Mouse (Mus musculus) MEL (cell line): Measurements from ENCODE around the gene Rab7b. TPM values are rescaled to one million over a fixed set of nuclear protein-coding genes. Genes with fewer than 3 reads are reported as not detected.

Experiments
- DNase-seq: peaks from one replicate; pipeline ENCODE4 v3.0.0; 2011; ENCODE audit warnings: low read depth, low spot score
- H3K27ac ChIP-seq: 2 replicates; pipeline ENCODE4 v1.5.1; 2012; ENCODE audit warnings: low read depth, mild to moderate bottlenecking, control low read depth, low read length, moderate library complexity; ENCODE audit not compliant: control insufficient read depth
- H3K27me3 ChIP-seq, 2 experiments: fragments of 150-350 bp in 1 of 2; sonication (generic) in 1 of 2; 2 replicates each; pipeline ENCODE4 v1.6.1; 2012; ENCODE audit warnings: low read length in 2 of 2, mild to moderate bottlenecking in 2 of 2, improper control_type of control experiment in 1 of 2, moderate library complexity in 1 of 2; ENCODE audit not compliant: insufficient read depth in 2 of 2, control insufficient read depth in 1 of 2
- H3K36me3 ChIP-seq, 2 experiments: 2 replicates each; pipeline ENCODE4 v1.6.1; 2012 to 2014; ENCODE audit warnings: low read length in 2 of 2, improper control_type of control experiment in 1 of 2, inconsistent platforms in 1 of 2, mild to moderate bottlenecking in 1 of 2; ENCODE audit not compliant: insufficient read depth in 2 of 2, control insufficient read depth in 1 of 2
- H3K4me1 ChIP-seq, 2 experiments: fragments of 150-350 bp in 1 of 2; sonication (generic) in 1 of 2; 2 replicates each; pipeline ENCODE4 v1.6.1; 2012; ENCODE audit warnings: low read length in 2 of 2, improper control_type of control experiment in 1 of 2, mild to moderate bottlenecking in 1 of 2; ENCODE audit not compliant: insufficient read depth in 2 of 2, control insufficient read depth in 1 of 2
- H3K4me3 ChIP-seq, 2 experiments: fragments of 150-350 bp in 1 of 2; sonication (generic) in 1 of 2; 2 replicates each; pipeline ENCODE4 v1.5.1; 2012; ENCODE audit warnings: low read depth in 2 of 2, low read length in 2 of 2, mild to moderate bottlenecking in 2 of 2, moderate library complexity in 2 of 2, control low read depth in 1 of 2, improper control_type of control experiment in 1 of 2; ENCODE audit not compliant: control insufficient read depth in 1 of 2, insufficient read depth in 1 of 2
- H3K79me2 ChIP-seq: 2 replicates; pipeline ENCODE4 v1.6.1; 2012; ENCODE audit warnings: mild to moderate bottlenecking, low read length, moderate library complexity; ENCODE audit not compliant: control insufficient read depth, poor library complexity, insufficient read depth
- H3K9ac ChIP-seq: 2 replicates; pipeline ENCODE4 v1.6.1; 2012; ENCODE audit warnings: low read depth, mild to moderate bottlenecking, control low read depth, low read length, moderate library complexity; ENCODE audit not compliant: control insufficient read depth, poor library complexity, severe bottlenecking
- H3K9me3 ChIP-seq: fragments of 150-350 bp; sonication (generic); replicated peaks from 2 replicates; pipeline ENCODE4 v1.6.1; 2012; ENCODE audit warnings: mild to moderate bottlenecking, low read length, improper control_type of control experiment, moderate library complexity; ENCODE audit not compliant: insufficient read depth
- CHD1 ChIP-seq: IDR thresholded peaks from 2 replicates; pipeline ENCODE4 v1.6.1; 2012; ENCODE audit warnings: low read depth, mild to moderate bottlenecking, inconsistent platforms, low read length, improper control_type of control experiment
- CHD2 ChIP-seq: IDR thresholded peaks from 2 replicates; pipeline ENCODE4 v1.6.1; 2011; ENCODE audit warnings: low read length, improper control_type of control experiment
- E2F4 ChIP-seq: IDR thresholded peaks from 2 replicates; pipeline ENCODE4 v1.6.1; 2011; ENCODE audit warnings: low read depth, low read length, improper control_type of control experiment, borderline replicate concordance
- EP300 ChIP-seq, 2 experiments: IDR thresholded peaks; 2 replicates each; pipeline ENCODE4 v1.6.1; 2011; ENCODE audit warnings: improper control_type of control experiment in 2 of 2, low read length in 2 of 2, low read depth in 1 of 2, mild to moderate bottlenecking in 1 of 2
- ETS1 ChIP-seq: IDR thresholded peaks from 2 replicates; pipeline ENCODE4 v1.6.1; 2012; ENCODE audit warnings: low read depth, mild to moderate bottlenecking, inconsistent platforms, low read length, improper control_type of control experiment, moderate library complexity
- GABPA ChIP-seq: IDR thresholded peaks from 2 replicates; pipeline ENCODE4 v1.6.1; 2012; ENCODE audit warnings: low read depth, mild to moderate bottlenecking, inconsistent platforms, low read length, improper control_type of control experiment, moderate library complexity
- HCFC1 ChIP-seq: IDR thresholded peaks from 2 replicates; pipeline ENCODE4 v1.6.1; 2012; ENCODE audit warnings: low read depth, mild to moderate bottlenecking, inconsistent platforms, low read length, improper control_type of control experiment, moderate library complexity
- JUND ChIP-seq: IDR thresholded peaks from 2 replicates; pipeline ENCODE4 v1.6.1; 2011; ENCODE audit warnings: low read depth, mild to moderate bottlenecking, improper control_type of control experiment, low read length
- MAFK ChIP-seq: IDR thresholded peaks from 2 replicates; pipeline ENCODE4 v1.6.1; 2011; ENCODE audit warnings: low read depth, mild to moderate bottlenecking, low read length, improper control_type of control experiment, borderline replicate concordance
- MAX ChIP-seq: IDR thresholded peaks from 2 replicates; pipeline ENCODE4 v1.6.1; 2011; ENCODE audit warnings: low read length, improper control_type of control experiment
- MAZ ChIP-seq: IDR thresholded peaks from 2 replicates; pipeline ENCODE4 v1.6.1; 2012; ENCODE audit warnings: low read depth, mild to moderate bottlenecking, inconsistent platforms, low read length, improper control_type of control experiment
- MEF2A ChIP-seq: IDR thresholded peaks from 2 replicates; pipeline ENCODE4 v1.6.1; 2014; ENCODE audit warnings: low read depth, mild to moderate bottlenecking, inconsistent platforms, low read length, improper control_type of control experiment; ENCODE audit not compliant: poor library complexity, insufficient replicate concordance, severe bottlenecking; ENCODE audit errors: extremely low read depth
- MXI1 ChIP-seq: IDR thresholded peaks from 2 replicates; pipeline ENCODE4 v1.6.1; 2011; ENCODE audit warnings: mild to moderate bottlenecking, low read depth, low read length, improper control_type of control experiment
- MYB ChIP-seq: IDR thresholded peaks from 2 replicates; pipeline ENCODE4 v1.6.1; 2011; ENCODE audit warnings: mild to moderate bottlenecking, low read depth, low read length, improper control_type of control experiment
- NELFE ChIP-seq: IDR thresholded peaks from 2 replicates; pipeline ENCODE4 v1.6.1; 2011; ENCODE audit warnings: low read depth, low read length, improper control_type of control experiment
- POLR2AphosphoS2 ChIP-seq: IDR thresholded peaks from 2 replicates; pipeline ENCODE4 v1.6.1; 2011; ENCODE audit warnings: low read length, improper control_type of control experiment
- POLR2AphosphoS5 ChIP-seq: IDR thresholded peaks from 2 replicates; pipeline ENCODE4 v1.6.1; 2012; ENCODE audit warnings: low read depth, borderline replicate concordance, mild to moderate bottlenecking, inconsistent platforms, low read length, moderate library complexity, mixed read lengths
- RAD21 ChIP-seq: IDR thresholded peaks from 2 replicates; pipeline ENCODE4 v1.6.1; 2011; ENCODE audit warnings: mild to moderate bottlenecking, low read depth, low read length, improper control_type of control experiment
- RCOR1 ChIP-seq: IDR thresholded peaks from 2 replicates; pipeline ENCODE4 v1.6.1; 2012; ENCODE audit warnings: low read depth, mild to moderate bottlenecking, inconsistent platforms, low read length, improper control_type of control experiment
- SIN3A ChIP-seq: IDR thresholded peaks from 2 replicates; pipeline ENCODE4 v1.6.1; 2012; ENCODE audit warnings: low read length, improper control_type of control experiment, inconsistent platforms
- SMC3 ChIP-seq: IDR thresholded peaks from 2 replicates; pipeline ENCODE4 v1.6.1; 2011; ENCODE audit warnings: low read depth, low read length, improper control_type of control experiment
- TCF12 ChIP-seq: IDR thresholded peaks from 2 replicates; pipeline ENCODE4 v1.6.1; 2014; ENCODE audit warnings: low read depth, mild to moderate bottlenecking, inconsistent platforms, low read length, improper control_type of control experiment, moderate library complexity
- UBTF ChIP-seq: IDR thresholded peaks from 2 replicates; pipeline ENCODE4 v1.6.1; 2012; ENCODE audit warnings: low read depth, mild to moderate bottlenecking, inconsistent platforms, low read length, improper control_type of control experiment, moderate library complexity, borderline replicate concordance; ENCODE audit not compliant: insufficient read depth
- ZC3H11A ChIP-seq: IDR thresholded peaks from 2 replicates; pipeline ENCODE4 v1.6.1; 2012; ENCODE audit warnings: low read depth, mild to moderate bottlenecking, inconsistent platforms, low read length, improper control_type of control experiment
- ZKSCAN1 ChIP-seq: IDR thresholded peaks from 2 replicates; pipeline ENCODE4 v1.6.1; 2012; ENCODE audit warnings: low read depth, mild to moderate bottlenecking, inconsistent platforms, low read length, improper control_type of control experiment, moderate library complexity
- ZMIZ1 ChIP-seq: IDR thresholded peaks from 2 replicates; pipeline ENCODE4 v1.6.1; 2012; ENCODE audit warnings: low read depth, mild to moderate bottlenecking, inconsistent platforms, low read length, improper control_type of control experiment, moderate library complexity
- polyA plus RNA-seq, 2 experiments: library from polyadenylated mRNA; stranded (reverse) in 1 of 2; unstranded in 1 of 2; fragments of >175 nt in 1 of 2; fragments of >200 nt in 1 of 2; gene quantifications; 2 replicates each; pipeline versions ENCODE4 v1.2.1 to v1.2.4; 2012; ENCODE audit warnings: low replicate concordance in 2 of 2, low read depth in 1 of 2; ENCODE audit not compliant: insufficient read length in 2 of 2, insufficient read depth in 1 of 2, missing spikeins in 1 of 2
- total RNA-seq: library from RNA; depleted of rRNA; stranded (reverse); fragments of 300-350 nt; gene quantifications from 2 replicates; pipeline ENCODE4 v1.2.3, GENCODE M21; 2012

The Rab7b gene
- total and polyA plus RNA-seq, 3 experiments, result 0.21 to 0.23 TPM; not detected in 1

- no peaks in the 10 kb centered on the region for H3K9me3 ChIP-seq
- no peaks in the 10 kb centered on the region for H3K79me2 ChIP-seq
- H3K27ac ChIP-seq, result no peak overlapping the region
- H3K4me3 ChIP-seq, result no peak overlapping the region
- H3K9ac ChIP-seq, result no peak overlapping the region
- peak; percentile 31 for DNase-seq
- TF ChIP-seq TCF12 (no peak), UBTF (no peak), SMC3 (no peak), ZMIZ1 (no peak), POLR2AphosphoS2 (no peak), NELFE (no peak), MAZ (no peak), POLR2AphosphoS5 (no peak), JUND (no peak), CHD2 (no peak), GABPA (no peak), MYB (no peak), SIN3A (no peak), E2F4 (no peak), MAFK (no peak)
- H3K27me3 ChIP-seq, result peaks cover 1 to 7% of the 10 kb centered on the region in 2 experiments
- peaks cover 0 to 8% of the 10 kb centered on the region in 2 experiments; a peak in 2 of 4 replicates for H3K36me3 ChIP-seq
- H3K4me1 ChIP-seq, result peaks cover 0 to 15% of the 10 kb centered on the region in 2 experiments; a peak in 2 of 4 replicates
Observed at GRCm38 (mm10) chr1:131754916-131755315, 66.4 kb downstream of the Rab7b start.

- no peak for DNase-seq
- no peak overlapping the region for H3K27ac ChIP-seq
- H3K36me3 ChIP-seq, result peaks cover 0 to 8% of the 10 kb centered on the region in 2 experiments; a peak in 2 of 4 replicates
- H3K9me3 ChIP-seq, result no peaks in the 10 kb centered on the region
- TF ChIP-seq CHD2, result no peak
- TF ChIP-seq MAZ, result no peak
- no peak for TF ChIP-seq MXI1
- no peak for TF ChIP-seq ZC3H11A
- TF ChIP-seq CHD1, result no peak
- TF ChIP-seq RCOR1, result no peak
- no peak for TF ChIP-seq MAX
- TF ChIP-seq MEF2A, result no peak
- no peak for TF ChIP-seq RAD21
- TF ChIP-seq EP300 (IDR thresholded peaks at IDR 0.05; ENCODE audit: low read depth in 1 of 2, low read length in 2 of 2), result no peak
- TF ChIP-seq HCFC1, result no peak
- no peak for TF ChIP-seq ETS1
- no peak for TF ChIP-seq ZKSCAN1
- H3K4me3 ChIP-seq, result no peak overlapping the region
- peaks cover 0 to 15% of the 10 kb centered on the region in 2 experiments; a peak in 2 of 4 replicates for H3K4me1 ChIP-seq
- H3K9ac ChIP-seq, result no peak overlapping the region
- no peaks in the 10 kb centered on the region for H3K79me2 ChIP-seq
- H3K27me3 ChIP-seq, result peaks cover 2 to 4% of the 10 kb centered on the region in 2 experiments; a peak in 2 of 4 replicates
Observed at GRCm38 (mm10) chr1:131757211-131757610, 68.7 kb downstream of the Rab7b start.
